Mouse (Mus musculus) cerebellum, adult 2 months (tissue): ENCODE measurements around the gene Gm28042.

ENCODE experiments used
- CTCF ChIP-seq: fragments of 200-500 bp; IDR thresholded peaks from 2 replicates; pipeline ENCODE4 v1.5.1; 2011; ENCODE audit warnings: low read depth, mild to moderate bottlenecking, control low read depth, low read length, moderate library complexity, borderline replicate concordance; ENCODE audit not compliant: insufficient read depth
- POLR2A ChIP-seq: fragments of 200-500 bp; IDR thresholded peaks from 2 replicates; pipeline ENCODE4 v1.6.1; 2011; ENCODE audit warnings: low read length, control low read depth, borderline replicate concordance; ENCODE audit not compliant: insufficient read depth

GRCm38 (mm10) chr2:120062248-120062647 lies 35.0 kb downstream of the Gm28042 start:
- TF ChIP-seq POLR2A (no peak), CTCF (no peak)
